Mouse (Mus musculus) heart, embryonic 11.5 days (tissue): ENCODE data around the gene Arhgdig. TPM values are rescaled to one million over a fixed set of nuclear protein-coding genes. Genes with fewer than 3 reads are reported as not detected.
"Not testable (repeated sequence)": the region's sequence is repeated elsewhere in the genome, so short reads cannot be mapped to it uniquely, and the experiment has no call there.

ENCODE experiments used
- ATAC-seq: fragments of 200-750 bp; cut with Nextera tagmentation; replicated peaks from 2 replicates; pipeline ENCODE4 v1.8.0; 2017; ENCODE audit warnings: moderate library complexity; ENCODE audit not compliant: insufficient number of reproducible peaks, low FRiP score, low TSS enrichment
- H3K27ac ChIP-seq: fragments of 300-500 bp; sonication (generic); 2 replicates; pipeline ENCODE4 v1.5.1; 2014; ENCODE audit warnings: mild to moderate bottlenecking, low read depth, low read length
- H3K27me3 ChIP-seq: fragments of 300-500 bp; sonication (generic); 2 replicates; pipeline ENCODE4 v1.6.1; 2014; ENCODE audit warnings: mild to moderate bottlenecking, low read length, mixed read lengths; ENCODE audit not compliant: control insufficient read depth, insufficient read depth
- H3K36me3 ChIP-seq: fragments of 300-500 bp; sonication (generic); 2 replicates; pipeline ENCODE4 v1.6.1; 2014; ENCODE audit warnings: mild to moderate bottlenecking, low read length, moderate library complexity, mixed read lengths; ENCODE audit not compliant: control insufficient read depth, insufficient read depth
- H3K4me1 ChIP-seq: fragments of 300-500 bp; sonication (generic); 2 replicates; pipeline ENCODE4 v1.6.1; 2014; ENCODE audit warnings: low read length; ENCODE audit not compliant: control insufficient read depth, insufficient read depth
- H3K4me2 ChIP-seq: fragments of 300-500 bp; sonication (generic); 2 replicates; pipeline ENCODE4 v1.6.1; 2014; ENCODE audit warnings: mild to moderate bottlenecking, moderate library complexity
- H3K4me3 ChIP-seq: fragments of 300-500 bp; sonication (generic); 2 replicates; pipeline ENCODE4 v1.5.1; 2014; ENCODE audit warnings: low read depth, low read length
- H3K9ac ChIP-seq: fragments of 300-500 bp; sonication (generic); 2 replicates; pipeline ENCODE4 v1.6.1; 2014; ENCODE audit warnings: mild to moderate bottlenecking, low read depth, low read length, moderate library complexity
- H3K9me3 ChIP-seq: fragments of 300-500 bp; sonication (generic); replicated peaks from 2 replicates; pipeline ENCODE4 v1.6.1; 2016; ENCODE audit warnings: low read length; ENCODE audit not compliant: control insufficient read depth
- WGBS: fragments of 180-500 bp; shearing (Covaris S2); extraction: QIAGEN DNeasy Blood & Tissue Kit; methylation state at CpG from one replicate; pipeline ENCODE4 v1.1.7; 2014; ENCODE audit not compliant: insufficient replicate concordance; 5-methylcytosine and 5-hydroxymethylcytosine counted together
- polyA plus RNA-seq: library from polyadenylated mRNA; unstranded; fragments of >200 nt; fragmentation: Nextera tagmentation; extraction: Ambion mirVana; gene quantifications from 2 replicates; pipeline ENCODE4 v1.2.1, GENCODE M21; 2014

Arhgdig gene
- polyA plus RNA-seq, 1 experiment from 2014 or later: 6.4 TPM

DNA sequence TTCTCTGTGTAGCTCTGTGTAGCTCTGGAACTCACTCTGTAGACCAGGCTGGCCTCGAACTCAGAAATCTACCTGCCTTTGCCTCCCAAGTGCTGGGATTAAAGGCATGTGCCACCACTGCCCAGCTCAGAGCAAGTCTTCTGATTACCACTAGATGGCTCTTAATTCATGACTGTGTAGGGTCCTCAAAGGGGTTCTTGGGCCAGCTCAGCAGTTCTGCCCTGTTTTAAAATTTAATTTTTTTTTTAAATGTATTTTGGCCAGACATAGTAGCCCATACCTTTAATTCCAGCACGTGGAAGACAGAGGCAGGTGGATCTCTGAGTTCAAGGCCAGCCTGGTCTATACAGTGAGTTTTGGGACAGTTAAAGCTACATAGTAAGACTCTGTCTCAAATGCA is 32.3 kb downstream of the Arhgdig start:
- ATAC-seq, H3K9me3 ChIP-seq, H3K4me2 ChIP-seq, H3K4me3 ChIP-seq, H3K4me1 ChIP-seq, H3K27ac ChIP-seq, H3K9ac ChIP-seq, H3K36me3 ChIP-seq, H3K27me3 ChIP-seq: not testable (repeated sequence)
- 75% methylated on average over 2 of the region's 2 CpGs for WGBS

DNA sequence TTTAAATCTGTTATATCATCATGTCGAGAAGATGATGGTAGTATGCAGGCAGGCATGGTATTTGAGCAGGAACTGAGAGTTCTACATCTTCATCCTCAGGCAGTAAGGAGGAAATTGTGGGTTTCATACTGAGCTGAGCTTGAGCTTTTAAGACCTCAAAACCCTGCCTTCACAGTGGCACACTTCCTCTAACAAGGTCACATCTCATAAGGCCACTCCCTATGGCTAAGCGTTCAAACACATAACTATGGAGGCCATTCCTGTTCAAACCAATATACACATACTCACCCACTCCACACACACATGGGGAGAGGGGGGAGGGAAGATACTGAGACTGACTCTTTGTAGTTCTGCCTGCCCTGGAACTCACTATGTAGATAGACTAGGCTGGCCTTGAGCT is 39.5 kb downstream of the Arhgdig start:
- Histone ChIP-seq H3K27ac (no peak overlapping the region), H3K4me3 (no peak overlapping the region), H3K9ac (no peak overlapping the region), H3K4me2 (no peak overlapping the region), H3K27me3 (no peaks in the 10 kb centered on the region), H3K36me3 (0 out of 2 replicates have a peak, but pooled peaks cover 2% of the 10 kb centered on the region), H3K9me3 (no peaks in the 10 kb centered on the region), H3K4me1 (no peaks in the 10 kb centered on the region)
- no peak for ATAC-seq
- WGBS: 88% methylated on average over 2 of the region's 2 CpGs

DNA sequence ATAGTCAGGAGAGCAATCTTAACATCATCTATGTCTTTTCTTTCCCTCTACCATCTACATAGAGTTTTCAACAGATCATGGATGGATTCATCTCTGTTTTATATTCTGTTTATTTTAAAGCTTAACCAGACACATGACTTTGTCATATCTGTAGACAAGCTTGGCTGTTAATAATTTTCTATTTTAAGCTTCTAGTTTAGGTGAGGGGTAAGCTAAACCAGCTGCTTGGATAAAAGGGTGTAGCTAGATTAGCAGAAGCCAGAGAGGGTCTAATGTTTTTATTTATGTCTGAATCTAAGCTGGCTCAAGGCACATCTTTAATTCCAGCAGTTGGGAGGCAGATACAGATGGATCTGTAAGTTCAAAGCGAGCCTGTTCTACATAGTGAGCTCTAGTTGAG is 44.9 kb downstream of the Arhgdig start:
- 94% methylated on average over 1 of the region's 1 CpGs for WGBS
- H3K4me2 ChIP-seq: no peak overlapping the region
- no peak overlapping the region for H3K9ac ChIP-seq
- no peaks in the 10 kb centered on the region for H3K36me3 ChIP-seq
- H3K27ac ChIP-seq: no peak overlapping the region
- no peak for ATAC-seq
- H3K4me1 ChIP-seq: no peaks in the 10 kb centered on the region
- no peaks in the 10 kb centered on the region for H3K27me3 ChIP-seq
- H3K4me3 ChIP-seq: no peak overlapping the region
- H3K9me3 ChIP-seq: no peaks in the 10 kb centered on the region

DNA sequence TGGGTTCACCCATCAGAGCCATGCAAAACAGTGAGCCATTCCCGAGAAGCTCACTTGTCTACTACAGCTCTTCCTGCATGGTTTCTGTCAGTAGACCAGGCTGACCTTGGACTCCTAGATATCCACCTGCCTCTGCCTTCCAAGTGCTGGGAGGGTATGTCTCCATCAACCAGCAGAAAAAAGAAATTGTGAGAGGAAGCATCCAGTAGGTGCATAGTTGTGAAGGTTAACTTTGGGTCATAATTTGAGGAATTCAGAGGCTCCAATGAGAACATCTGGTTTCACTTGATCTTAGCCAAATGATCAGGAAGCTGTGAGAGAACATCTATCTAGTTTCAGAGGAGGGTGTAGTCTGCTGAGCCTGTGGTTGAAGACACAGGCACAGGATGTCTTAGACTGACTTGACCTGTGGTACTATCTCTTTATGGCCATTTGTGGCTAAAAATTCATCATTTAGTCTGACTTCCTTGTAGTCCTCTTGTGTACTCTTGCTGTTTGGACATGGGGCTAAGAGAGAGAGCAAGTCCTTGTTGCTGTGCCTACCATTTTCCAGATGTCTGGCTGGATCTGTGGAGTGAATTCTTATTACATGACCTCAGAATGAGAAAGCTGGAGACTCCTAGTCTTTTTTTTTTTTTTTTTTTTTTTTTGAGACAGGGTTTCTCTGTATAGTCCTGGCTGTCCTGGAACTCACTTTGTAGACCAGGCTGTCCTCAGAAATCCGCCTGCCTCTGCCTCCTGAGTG is 55.5 kb downstream of the Arhgdig start:
- no peak for ATAC-seq
- 85% methylated on average over 2 of the region's 2 CpGs for WGBS

More for the DNA sequence above, 55.5 kb downstream of the Arhgdig start:
- Histone ChIP-seq H3K27me3 (no peaks in the 10 kb centered on the region), H3K27ac (no peak overlapping the region), H3K36me3 (peaks cover 14% of the 10 kb centered on the region), H3K9me3 (no peaks in the 10 kb centered on the region), H3K4me1 (no peaks in the 10 kb centered on the region), H3K4me2 (no peak overlapping the region), H3K4me3 (no peak overlapping the region), H3K9ac (no peak overlapping the region)

Other genes starting within 250 kb of the Arhgdig start
- gene Capn15, start 222.0 kb downstream of the Arhgdig start, polyA plus RNA-seq: 12.7 and 15.2 TPM in 2 replicates
- gene Rab11fip3, start 138.2 kb downstream of the Arhgdig start, polyA plus RNA-seq: 11.9 and 12.8 TPM in 2 replicates
- 30.5 and 34.3 TPM in 2 replicates for gene Decr2, start 117.4 kb downstream of the Arhgdig start, polyA plus RNA-seq
- gene Nme4, start 112.2 kb downstream of the Arhgdig start, polyA plus RNA-seq: 81.7 and 84.2 TPM in 2 replicates
- 0.20 and 0.33 TPM in 2 replicates for gene Tmem8, start 94.5 kb downstream of the Arhgdig start, polyA plus RNA-seq
- 241 and 257 TPM in 2 replicates for gene Mrpl28, start 84.3 kb downstream of the Arhgdig start, polyA plus RNA-seq
- 7.8 and 10.1 TPM in 2 replicates for gene Axin1, start 69.1 kb downstream of the Arhgdig start, polyA plus RNA-seq
- 0.54 and 2.2 TPM in 2 replicates for gene Pdia2, start 8.7 kb downstream of the Arhgdig start, polyA plus RNA-seq
- gene Rgs11, start 4.8 kb downstream of the Arhgdig start, polyA plus RNA-seq: 3.7 and 5.8 TPM in 2 replicates
- gene Fam234a, start 36.5 kb upstream of the Arhgdig start, polyA plus RNA-seq: 34.4 and 39.7 TPM in 2 replicates
- 70.2 and 77.2 TPM in 2 replicates for gene Luc7l, start 45.1 kb upstream of the Arhgdig start, polyA plus RNA-seq
- 2.0 and 3.0 TPM in 2 replicates for gene Neurl1b, start 207.0 kb upstream of the Arhgdig start, polyA plus RNA-seq